Mouse (Mus musculus) small intestine, adult 2 months (tissue): ENCODE measurements around the gene Slc47a2.

Source experiments
- CTCF ChIP-seq: fragments of 200-500 bp; IDR thresholded peaks from 2 replicates; pipeline ENCODE4 v1.5.1; 2012; ENCODE audit warnings: low read depth, mild to moderate bottlenecking, control low read depth, inconsistent platforms, low read length, moderate library complexity, mixed read lengths; ENCODE audit not compliant: insufficient replicate concordance, insufficient read length; ENCODE audit errors: extremely low read depth
- POLR2A ChIP-seq: fragments of 200-500 bp; IDR thresholded peaks from 2 replicates; pipeline ENCODE4 v1.6.1; 2012; ENCODE audit warnings: low read depth, mild to moderate bottlenecking, control low read depth, inconsistent platforms, low read length, moderate library complexity

- TF ChIP-seq CTCF: no peak
- no peak for TF ChIP-seq POLR2A
Observed at GRCm38 (mm10) chr11:61277937-61278336, 64.7 kb downstream of the Slc47a2 start.
